Mouse (Mus musculus) thymus, adult 2 months (tissue): Measurements from ENCODE around the gene Eif2s1. TPM values are rescaled to one million over a fixed set of nuclear protein-coding genes. Genes with fewer than 3 reads are reported as not detected.

Experiments used
- DNase-seq: peaks from one replicate; pipeline ENCODE4 v3.0.0; 2021
- H3K27ac ChIP-seq: fragments of 200-500 bp; 2 replicates; pipeline ENCODE4 v1.5.1; 2012; ENCODE audit warnings: low read length, control low read depth; ENCODE audit not compliant: control insufficient read depth, insufficient read depth
- H3K27me3 ChIP-seq: fragments of 200-500 bp; 2 replicates; pipeline ENCODE4 v1.6.1; 2012; ENCODE audit warnings: mild to moderate bottlenecking, low read length, moderate library complexity, mixed read lengths; ENCODE audit not compliant: control insufficient read depth, insufficient read depth
- H3K36me3 ChIP-seq: fragments of 200-500 bp; 2 replicates; pipeline ENCODE4 v1.6.1; 2012; ENCODE audit warnings: mild to moderate bottlenecking, low read length, moderate library complexity; ENCODE audit not compliant: control insufficient read depth, insufficient read depth
- H3K4me1 ChIP-seq: fragments of 200-500 bp; replicated peaks from 2 replicates; pipeline ENCODE4 v1.6.1; 2012; ENCODE audit warnings: low read length; ENCODE audit not compliant: control insufficient read depth, insufficient read depth
- H3K4me3 ChIP-seq: fragments of 200-500 bp; 2 replicates; pipeline ENCODE4 v1.5.1; 2012; ENCODE audit warnings: mild to moderate bottlenecking, low read length, control low read depth, moderate library complexity; ENCODE audit not compliant: control insufficient read depth, insufficient read depth
- CTCF ChIP-seq: fragments of 200-500 bp; IDR thresholded peaks from 2 replicates; pipeline ENCODE4 v1.5.1; 2012; ENCODE audit warnings: mild to moderate bottlenecking, control low read depth, low read length, moderate library complexity, borderline replicate concordance; ENCODE audit not compliant: control insufficient read depth, poor library complexity, insufficient read depth; ENCODE audit errors: extremely low read depth
- POLR2A ChIP-seq: fragments of 200-500 bp; IDR thresholded peaks from 2 replicates; pipeline ENCODE4 v1.6.1; 2012; ENCODE audit warnings: mild to moderate bottlenecking, low read length, control low read depth, moderate library complexity; ENCODE audit not compliant: control insufficient read depth, poor library complexity, insufficient read depth; ENCODE audit errors: extremely low read depth
- WGBS: fragments of 180-500 bp; shearing (Covaris S2); methylation state at CpG from one replicate; pipeline ENCODE4 v1.1.7; 2018; 5-methylcytosine and 5-hydroxymethylcytosine counted together
- polyA plus RNA-seq: library from polyadenylated mRNA; depleted of rRNA; stranded (reverse); fragments of >200 nt; gene quantifications from 2 replicates; pipeline ENCODE4 v1.2.3, GENCODE M21; 2012

The Eif2s1 gene
- polyA plus RNA-seq, 1 experiment: 20.8 TPM

GRCm38 (mm10) chr12:78891149-78891548 is 29.5 kb downstream of the Eif2s1 start:
- H3K4me3 ChIP-seq: no peak overlapping the region
- H3K27me3 ChIP-seq: no peaks in the 10 kb centered on the region
- 98% methylated on average over 2 of the region's 2 CpGs for WGBS
- no peak for TF ChIP-seq POLR2A
- no peak for TF ChIP-seq CTCF
- peaks cover 12% of the 10 kb centered on the region for H3K36me3 ChIP-seq
- H3K27ac ChIP-seq: no peak overlapping the region
- DNase-seq: no peak
- no peaks in the 10 kb centered on the region for H3K4me1 ChIP-seq

DNA sequence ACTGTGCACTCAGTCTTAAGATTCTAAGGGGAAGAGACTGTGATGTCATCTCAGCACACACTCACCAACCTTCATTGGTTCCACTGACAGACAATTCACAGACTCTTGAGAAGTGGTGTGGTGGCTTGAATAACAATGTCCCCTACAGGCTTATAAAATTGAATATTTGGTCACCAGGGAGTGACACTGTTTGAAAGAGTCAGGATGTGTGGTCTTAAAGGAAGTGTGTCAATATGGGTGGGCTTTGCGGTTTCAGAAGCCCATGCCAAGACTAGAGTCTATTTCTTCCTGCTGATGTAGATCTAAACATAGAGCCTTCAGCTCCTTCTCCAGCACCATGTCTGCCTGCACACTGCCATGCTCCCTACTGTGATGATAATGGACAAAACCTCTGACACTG is 36.2 kb downstream of the Eif2s1 start:
- 68% methylated on average over 1 of the region's 1 CpGs for WGBS

DNA sequence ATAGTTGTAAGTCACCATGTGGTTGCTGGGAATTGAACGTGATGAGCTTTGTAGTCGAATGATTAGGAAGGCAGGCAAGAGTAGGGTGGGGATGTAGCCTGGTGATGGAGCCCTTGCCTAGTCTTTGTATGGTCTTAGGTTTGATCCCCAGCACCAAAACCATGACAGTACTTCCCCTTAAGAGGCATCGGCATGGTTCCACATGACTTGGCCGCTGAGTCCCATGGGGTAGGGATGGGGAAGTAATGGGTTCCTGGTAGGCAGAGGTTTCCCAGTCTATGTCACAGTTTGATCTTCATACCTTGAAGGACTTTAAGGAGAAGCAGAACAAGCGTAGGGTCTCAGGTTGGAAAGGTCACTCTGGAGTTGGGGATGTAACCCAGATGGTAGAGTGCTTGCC is 39.8 kb downstream of the Eif2s1 start:
- Histone ChIP-seq H3K27ac (no peak overlapping the region), H3K4me1 (peaks cover under 1% of the 10 kb centered on the region; the same call in 1 of the 2 replicates), H3K36me3 (no peaks in the 10 kb centered on the region), H3K27me3 (no peaks in the 10 kb centered on the region), H3K4me3 (no peak overlapping the region)
- DNase-seq: no peak
- WGBS: 82% methylated on average over 5 of the region's 5 CpGs
- TF ChIP-seq POLR2A (no peak), CTCF (no peak)

More for the DNA sequence above, 36.2 kb downstream of the Eif2s1 start:
- DNase-seq: no peak
- TF ChIP-seq CTCF: no peak
- no peak for TF ChIP-seq POLR2A
- no peaks in the 10 kb centered on the region for H3K36me3 ChIP-seq
- H3K27ac ChIP-seq: no peak overlapping the region
- no peaks in the 10 kb centered on the region; the same call in 1 of the 2 replicates for H3K4me1 ChIP-seq
- H3K4me3 ChIP-seq: no peak overlapping the region
- no peaks in the 10 kb centered on the region for H3K27me3 ChIP-seq

GRCm38 (mm10) chr12:78903313-78903712 is 41.7 kb downstream of the Eif2s1 start:
- peaks cover 6% of the 10 kb centered on the region for H3K4me1 ChIP-seq

GRCm38 (mm10) chr12:78904499-78904898 is 42.9 kb downstream of the Eif2s1 start:
- H3K4me1 ChIP-seq: peaks cover 6% of the 10 kb centered on the region
- no peak for DNase-seq
- H3K27me3 ChIP-seq: peaks cover 2% of the 10 kb centered on the region; the same call in 1 of the 2 replicates
- no peak overlapping the region for H3K27ac ChIP-seq
- no peaks in the 10 kb centered on the region for H3K36me3 ChIP-seq
- H3K4me3 ChIP-seq: no peak overlapping the region
- TF ChIP-seq POLR2A: no peak
- no peak for TF ChIP-seq CTCF
- 93% methylated on average over 7 of the region's 7 CpGs for WGBS

More at GRCm38 (mm10) chr12:78903313-78903712, 41.7 kb downstream of the Eif2s1 start:
- no peak overlapping the region for H3K27ac ChIP-seq
- no peak overlapping the region for H3K4me3 ChIP-seq
- no peaks in the 10 kb centered on the region for H3K27me3 ChIP-seq
- no peaks in the 10 kb centered on the region for H3K36me3 ChIP-seq
- no peak for DNase-seq
- WGBS: 91% methylated on average over 4 of the region's 4 CpGs
- TF ChIP-seq POLR2A: no peak

GRCm38 (mm10) chr12:78906707-78907162 is 45.1 kb downstream of the Eif2s1 start, which contains the start of gene Plek2:
Gene Plek2 (minus strand): TSS chr12:78906964.
- Histone ChIP-seq H3K36me3 (no peaks in the 10 kb centered on the region), H3K27me3 (peaks cover 7% of the 10 kb centered on the region), H3K4me3 (peak within 1 kb of the TSS; percentile 40), H3K27ac (no peak within 1 kb of the TSS), H3K4me1 (peaks cover 8% of the 10 kb centered on the region)
- DNase-seq: peak; percentile 78
- peak; percentile 76; the same call in 1 of the 2 replicates for TF ChIP-seq CTCF
- no peak for TF ChIP-seq POLR2A
- 8% methylated on average over 38 of the region's 38 CpGs for WGBS

DNA sequence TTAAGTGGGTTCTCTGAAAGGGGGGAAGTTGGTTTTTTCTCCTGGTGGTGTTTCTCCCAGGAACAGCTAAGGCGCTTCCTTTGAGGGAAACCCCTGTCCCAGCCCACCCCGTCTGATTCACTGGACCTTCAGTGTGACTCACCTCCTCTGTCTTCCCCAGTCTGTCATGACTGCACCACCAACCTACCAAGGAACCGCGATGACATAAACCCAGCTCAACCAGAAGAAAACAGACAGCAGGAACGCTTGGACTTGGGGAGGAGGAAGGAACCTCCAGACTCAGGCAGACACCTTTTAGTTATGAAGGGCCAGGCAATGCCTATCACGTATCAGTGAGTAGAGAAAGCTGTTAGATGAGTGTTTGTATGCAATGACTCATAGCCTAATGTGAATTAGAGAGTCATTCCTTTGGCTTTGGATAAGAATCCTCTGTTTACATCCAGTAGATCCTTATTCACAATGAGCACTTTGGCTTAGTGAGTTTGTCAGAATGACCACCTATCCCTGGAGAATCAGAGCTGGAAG is 46.5 kb downstream of the Eif2s1 start:
- 77% methylated on average over 6 of the region's 6 CpGs for WGBS
- Histone ChIP-seq H3K27ac (no peak overlapping the region), H3K27me3 (peaks cover 15% of the 10 kb centered on the region)

More for the DNA sequence above, 46.5 kb downstream of the Eif2s1 start:
- Histone ChIP-seq H3K4me1 (peaks cover 12% of the 10 kb centered on the region), H3K4me3 (no peak overlapping the region), H3K36me3 (no peaks in the 10 kb centered on the region)
- TF ChIP-seq POLR2A (no peak), CTCF (no peak)
- DNase-seq: no peak
